Mouse (Mus musculus) intestine, postnatal 0 days (tissue): ENCODE measurements around the gene Apip. TPM values are rescaled to one million over a fixed set of nuclear protein-coding genes. Genes with fewer than 3 reads are reported as not detected.

Experiments
- ATAC-seq: fragments of 200-750 bp; cut with Nextera tagmentation; 2 replicates; pipeline ENCODE4 v1.8.0; 2017; ENCODE audit warnings: mild to moderate bottlenecking, moderate TSS enrichment, moderate library complexity
- H3K27ac ChIP-seq: fragments of 300-500 bp; sonication (generic); 2 replicates; pipeline ENCODE4 v1.5.1; 2014; ENCODE audit warnings: mild to moderate bottlenecking, low read depth, low read length, moderate library complexity
- H3K27me3 ChIP-seq: fragments of 300-500 bp; sonication (generic); replicated peaks from 2 replicates; pipeline ENCODE4 v1.6.1; 2014; ENCODE audit warnings: low read length, mixed read lengths; ENCODE audit not compliant: control insufficient read depth, insufficient read depth
- H3K36me3 ChIP-seq: fragments of 300-500 bp; sonication (generic); 2 replicates; pipeline ENCODE4 v1.6.1; 2014; ENCODE audit warnings: mild to moderate bottlenecking, moderate library complexity; ENCODE audit not compliant: control insufficient read depth, insufficient read depth
- H3K4me1 ChIP-seq: fragments of 300-500 bp; sonication (generic); replicated peaks from 2 replicates; pipeline ENCODE4 v1.6.1; 2014; ENCODE audit warnings: antibody characterized with exemption, low read length, mixed read lengths; ENCODE audit not compliant: control insufficient read depth, insufficient read depth
- H3K4me2 ChIP-seq: fragments of 300-500 bp; sonication (generic); replicated peaks from 2 replicates; pipeline ENCODE4 v1.6.1; 2014; ENCODE audit warnings: low read depth, mild to moderate bottlenecking, moderate library complexity
- H3K4me3 ChIP-seq: fragments of 300-500 bp; sonication (generic); 2 replicates; pipeline ENCODE4 v1.5.1; 2014; ENCODE audit warnings: low read depth, low read length
- H3K9ac ChIP-seq: fragments of 300-500 bp; sonication (generic); 2 replicates; pipeline ENCODE4 v1.6.1; 2014; ENCODE audit warnings: mild to moderate bottlenecking, low read depth, low read length
- H3K9me3 ChIP-seq: fragments of 300-500 bp; sonication (generic); 2 replicates; pipeline ENCODE4 v1.6.1; 2016; ENCODE audit warnings: mixed run types; ENCODE audit not compliant: control insufficient read depth
- CTCF ChIP-seq: sonication (generic); IDR thresholded peaks from 2 replicates; pipeline ENCODE4 v1.5.1; 2016; ENCODE audit warnings: low read depth, mild to moderate bottlenecking, control low read depth, antibody characterized with exemption, moderate library complexity
- WGBS: fragments of 180-500 bp; shearing (Covaris S2); extraction: QIAGEN DNeasy Blood & Tissue Kit; methylation state at CpG from one replicate; pipeline ENCODE4 v1.1.7; 2014; 5-methylcytosine and 5-hydroxymethylcytosine counted together
- polyA plus RNA-seq: library from polyadenylated mRNA; unstranded; fragments of >200 nt; fragmentation: Nextera tagmentation; extraction: Ambion mirVana; gene quantifications from 2 replicates; pipeline ENCODE4 v1.2.1, GENCODE M21; 2015

Apip gene
- polyA plus RNA-seq, 1 experiment from 2014 or later, result 28.8 TPM

DNA sequence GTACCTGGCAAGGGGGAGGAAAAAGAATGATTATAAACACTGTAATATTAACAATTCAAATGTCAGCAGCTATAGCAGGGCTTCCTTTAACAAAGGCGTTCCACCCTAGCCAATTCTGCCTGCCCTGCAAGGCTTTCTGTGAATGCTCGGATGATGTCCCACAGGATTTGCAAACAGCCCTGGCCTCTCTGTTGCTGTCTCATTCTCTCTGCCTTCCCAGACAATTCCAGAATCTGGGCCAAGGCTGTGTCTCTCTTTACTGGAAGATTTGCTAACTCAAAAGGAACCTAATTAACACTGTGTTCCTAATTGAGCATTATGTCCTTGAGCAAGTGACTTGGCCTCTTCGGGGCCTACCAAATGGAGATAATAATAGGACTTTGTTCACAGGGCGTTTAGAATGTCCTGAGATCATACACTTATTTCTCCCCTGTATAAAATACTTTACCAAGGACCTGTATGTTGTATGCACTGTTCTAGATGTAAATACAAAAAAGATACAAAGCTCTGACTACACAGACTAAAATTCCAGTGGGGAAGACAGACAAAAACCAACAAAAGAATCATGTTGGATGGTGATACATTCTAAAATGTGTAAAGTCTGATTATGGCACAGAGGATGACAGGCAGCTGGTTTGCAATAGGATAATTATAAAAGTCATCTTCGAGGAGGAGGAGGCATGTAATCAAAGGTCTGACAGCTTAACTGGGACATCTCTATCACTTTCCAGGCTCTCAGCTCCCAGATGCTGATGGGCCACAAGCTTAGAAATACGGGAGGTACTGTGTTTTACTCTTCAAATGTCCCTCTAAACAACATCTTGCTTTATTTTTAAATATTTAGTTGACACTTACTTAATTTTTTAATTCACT lies 45.1 kb downstream of the Apip start:
- Histone ChIP-seq H3K4me2 (0 out of 2 replicates have a peak overlapping the region, but pooled peaks have one; percentile 21), H3K9me3 (no peaks in the 10 kb centered on the region), H3K36me3 (no peaks in the 10 kb centered on the region), H3K27ac (peak overlapping the region; percentile 57), H3K27me3 (no peaks in the 10 kb centered on the region), H3K4me3 (no peak overlapping the region), H3K9ac (no peak overlapping the region), H3K4me1 (peaks cover 8% of the 10 kb centered on the region; the same call in 1 of the 2 replicates)
- peak; percentile 34; the same call in 1 of the 2 replicates for ATAC-seq
- TF ChIP-seq CTCF, result no peak
- WGBS, result 49% methylated on average over 6 of the region's 6 CpGs

- Histone ChIP-seq H3K4me3 (no peak overlapping the region), H3K4me2 (no peak overlapping the region), H3K4me1 (peaks cover 8% of the 10 kb centered on the region; the same call in 1 of the 2 replicates), H3K9ac (no peak overlapping the region), H3K9me3 (no peaks in the 10 kb centered on the region), H3K27ac (no peak overlapping the region), H3K27me3 (no peaks in the 10 kb centered on the region), H3K36me3 (no peaks in the 10 kb centered on the region)
- 53% methylated on average over 7 of the region's 7 CpGs for WGBS
- TF ChIP-seq CTCF, result no peak
- ATAC-seq, result peak; percentile 91
Measured at GRCm38 (mm10) chr2:103119197-103119854, 45.9 kb downstream of the Apip start.

- Histone ChIP-seq H3K9ac (no peak overlapping the region), H3K4me1 (no peaks in the 10 kb centered on the region), H3K27ac (no peak overlapping the region), H3K27me3 (no peaks in the 10 kb centered on the region), H3K9me3 (no peaks in the 10 kb centered on the region), H3K4me3 (no peak overlapping the region), H3K4me2 (no peak overlapping the region), H3K36me3 (no peaks in the 10 kb centered on the region)
- TF ChIP-seq CTCF, result no peak
- 93% methylated on average over 2 of the region's 2 CpGs for WGBS
- no peak for ATAC-seq
Measured at GRCm38 (mm10) chr2:103129676-103130075, 56.2 kb downstream of the Apip start.

DNA sequence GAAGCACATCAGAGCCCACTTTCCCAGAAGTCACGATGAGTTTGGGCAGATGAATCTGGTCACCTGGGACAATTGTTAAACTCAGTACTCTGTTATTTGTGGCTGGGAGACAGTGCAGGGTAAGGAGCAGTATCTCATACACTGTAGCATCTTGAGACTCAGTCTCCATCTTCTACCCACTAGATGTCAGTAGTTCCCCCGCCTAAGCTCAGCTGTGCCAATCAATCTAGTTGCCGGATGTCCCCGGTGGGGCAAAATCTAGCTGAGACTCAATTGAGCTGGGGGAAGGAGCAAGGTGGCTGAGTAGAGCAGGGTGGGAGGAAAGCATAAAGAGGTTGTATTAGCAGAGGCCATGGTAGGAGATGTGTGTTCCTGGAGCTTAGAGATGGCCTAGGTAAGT lies 57.7 kb downstream of the Apip start:
- Histone ChIP-seq H3K27me3 (no peaks in the 10 kb centered on the region), H3K9me3 (no peaks in the 10 kb centered on the region), H3K9ac (no peak overlapping the region), H3K4me1 (no peaks in the 10 kb centered on the region), H3K4me3 (no peak overlapping the region), H3K27ac (no peak overlapping the region), H3K36me3 (no peaks in the 10 kb centered on the region), H3K4me2 (no peak overlapping the region)
- no peak for ATAC-seq
- TF ChIP-seq CTCF, result peak; percentile 75
- 22% methylated on average over 4 of the region's 4 CpGs for WGBS

- H3K4me3 ChIP-seq, result no peak overlapping the region
- H3K36me3 ChIP-seq, result no peaks in the 10 kb centered on the region
- no peak overlapping the region for H3K9ac ChIP-seq
- no peak overlapping the region for H3K27ac ChIP-seq
- WGBS, result 32% methylated on average over 8 of the region's 8 CpGs
- H3K27me3 ChIP-seq, result no peaks in the 10 kb centered on the region
- peaks cover 5% of the 10 kb centered on the region; the same call in 1 of the 2 replicates for H3K4me1 ChIP-seq
- no peak overlapping the region for H3K4me2 ChIP-seq
- peak; percentile 82 for ATAC-seq
- TF ChIP-seq CTCF, result peak; percentile 65
- no peaks in the 10 kb centered on the region for H3K9me3 ChIP-seq
Measured at GRCm38 (mm10) chr2:103138529-103139265, 65.2 kb downstream of the Apip start.

Other genes starting within 250 kb of the Apip start
- gene Cd44, start 172.0 kb upstream of the Apip start, polyA plus RNA-seq, result 9.6 and 10.6 TPM in 2 replicates
- gene Pdhx, start 162 bp upstream of the Apip start, polyA plus RNA-seq, result 22.4 and 23.5 TPM in 2 replicates
- 19.8 and 24.3 TPM in 2 replicates for gene Ehf, start 229.6 kb downstream of the Apip start, polyA plus RNA-seq